Mouse (Mus musculus) liver, postnatal 0 days (tissue): ENCODE data around the gene Tjp1.

Source experiments
- CTCF ChIP-seq: sonication (generic); IDR thresholded peaks from 2 replicates; pipeline ENCODE4 v1.5.1; 2016; ENCODE audit warnings: antibody characterized with exemption, low read depth
- EP300 ChIP-seq: IDR thresholded peaks from 2 replicates; pipeline ENCODE4 v1.6.1; 2016; ENCODE audit warnings: antibody characterized with exemption, low read depth, mild to moderate bottlenecking

GRCm38 (mm10) chr7:65421451-65421850 is 106.1 kb downstream of the Tjp1 start:
- TF ChIP-seq CTCF, result no peak
- TF ChIP-seq EP300, result no peak
